Mouse (Mus musculus): Measurements from ENCODE around the gene Mrpl38.
A peak's percentile ranks its signal among the peaks of the same experiment; 100 is the strongest.

The Mrpl38 gene

GRCm38 (mm10) chr11:116111067-116111466 lies 27.6 kb downstream of the Mrpl38 start:
- DNase-seq (ENCODE audit: low read depth, low spot score): no peak

- no peak for DNase-seq (ENCODE audit: low read depth, low spot score)
These were observed 28.1 kb downstream of the Mrpl38 start for GRCm38 (mm10) chr11:116110540-116110939.

GRCm38 (mm10) chr11:116110131-116110530 lies 28.5 kb downstream of the Mrpl38 start:
- no peak for DNase-seq (ENCODE audit: low read depth, low spot score)

GRCm38 (mm10) chr11:116109441-116110081 lies 29.1 kb downstream of the Mrpl38 start:
- DNase-seq (ENCODE audit: low read depth, low spot score): no peak

GRCm38 (mm10) chr11:116108464-116109137 lies 30.1 kb downstream of the Mrpl38 start:
- no peak for DNase-seq (ENCODE audit: low read depth, low spot score)

GRCm38 (mm10) chr11:116107777-116108285 lies 30.8 kb downstream of the Mrpl38 start:
- no peak for DNase-seq (ENCODE audit: low read depth, low spot score)

- peak; percentile 32 for DNase-seq (ENCODE audit: low read depth, low spot score)
These were observed 31.5 kb downstream of the Mrpl38 start for GRCm38 (mm10) chr11:116106963-116107776.

GRCm38 (mm10) chr11:116106154-116106962 lies 32.3 kb downstream of the Mrpl38 start:
- DNase-seq (ENCODE audit: low read depth, low spot score): no peak

GRCm38 (mm10) chr11:116105065-116105464 lies 33.6 kb downstream of the Mrpl38 start:
- DNase-seq (ENCODE audit: low read depth, low spot score): peak; percentile 22

GRCm38 (mm10) chr11:116104006-116104646 lies 34.5 kb downstream of the Mrpl38 start:
- DNase-seq (ENCODE audit: low read depth, low spot score): no peak

GRCm38 (mm10) chr11:116103572-116103971 lies 35.1 kb downstream of the Mrpl38 start:
- no peak for DNase-seq (ENCODE audit: low read depth, low spot score)

- no peak for DNase-seq (ENCODE audit: low read depth, low spot score)
These were observed 36.2 kb downstream of the Mrpl38 start for GRCm38 (mm10) chr11:116102472-116102871.

GRCm38 (mm10) chr11:116101931-116102381 lies 36.7 kb downstream of the Mrpl38 start:
- no peak for DNase-seq (ENCODE audit: low read depth, low spot score)

- no peak for DNase-seq (ENCODE audit: low read depth, low spot score)
These were observed 37.8 kb downstream of the Mrpl38 start for GRCm38 (mm10) chr11:116100839-116101238.

- no peak for DNase-seq (ENCODE audit: low read depth, low spot score)
These were observed 38.3 kb downstream of the Mrpl38 start for GRCm38 (mm10) chr11:116100385-116100784.

GRCm38 (mm10) chr11:116099462-116099861 lies 39.2 kb downstream of the Mrpl38 start:
- no peak for DNase-seq (ENCODE audit: low read depth, low spot score)

- DNase-seq (ENCODE audit: low read depth, low spot score): no peak
These were observed 39.8 kb downstream of the Mrpl38 start for GRCm38 (mm10) chr11:116098711-116099460.

GRCm38 (mm10) chr11:116096213-116097108 lies 42.2 kb downstream of the Mrpl38 start:
- DNase-seq (ENCODE audit: low read depth, low spot score): peak; percentile 56

- no peak for DNase-seq (ENCODE audit: low read depth, low spot score)
These were observed 43.1 kb downstream of the Mrpl38 start for GRCm38 (mm10) chr11:116095573-116095972.
